Mouse (Mus musculus): ENCODE results near the gene Smc5. TPM values are rescaled to one million over a fixed set of nuclear protein-coding genes. Genes with fewer than 3 reads are reported as not detected.

Smc5 gene
- polyA plus RNA-seq, 1 experiment: 2.8 TPM

- Histone ChIP-seq H3K27me3 (replicated peaks) (no peaks in the 10 kb centered on the region), H3K36me3 (replicated peaks; ENCODE audit: low read length) (peaks cover 50% of the 10 kb centered on the region), H3K4me1 (peaks cover 7% of the 10 kb centered on the region; the same call in 1 of the 2 replicates), H3K4me3 (replicated peaks) (no peak overlapping the region), H3K9me3 (peaks cover 16% of the 10 kb centered on the region)
- TF ChIP-seq FLI1 (IDR thresholded peaks at IDR 0.05; ENCODE audit: low read length) (no peak), GATA1 (IDR thresholded peaks at IDR 0.05; ENCODE audit: borderline replicate concordance, low read length) (no peak)
Observed at GRCm38 (mm10) chr19:23170476-23170875, 103.2 kb downstream of the Smc5 start.

DNA sequence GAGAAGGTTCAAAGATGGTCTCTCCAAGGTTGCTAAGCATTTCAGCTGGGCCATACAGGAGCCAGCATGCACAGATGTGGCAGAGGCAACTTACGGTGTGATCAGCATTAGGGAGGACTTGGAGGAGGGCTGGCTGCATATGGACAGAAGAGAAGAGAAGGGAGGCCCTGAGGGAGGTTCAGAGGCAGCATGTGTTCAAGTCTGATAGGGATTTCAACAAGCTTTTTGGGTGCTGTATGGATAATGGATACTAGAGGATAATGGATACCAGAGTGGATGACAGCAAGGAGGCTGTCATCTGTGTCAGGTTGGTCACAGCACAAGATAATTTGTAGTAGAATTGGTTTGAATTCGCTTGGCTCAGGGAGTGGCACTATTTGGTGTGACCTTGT lies 104.0 kb downstream of the Smc5 start:
- H3K36me3 ChIP-seq (replicated peaks; ENCODE audit: low read length): peaks cover 58% of the 10 kb centered on the region
- peaks cover 16% of the 10 kb centered on the region for H3K9me3 ChIP-seq
- TF ChIP-seq GATA1 (IDR thresholded peaks at IDR 0.05; ENCODE audit: borderline replicate concordance, low read length) (no peak), FLI1 (IDR thresholded peaks at IDR 0.05; ENCODE audit: low read length) (no peak)
- no peaks in the 10 kb centered on the region for H3K27me3 ChIP-seq (replicated peaks)
- 0 out of 2 replicates have a peak, but pooled peaks cover 5% of the 10 kb centered on the region for H3K4me1 ChIP-seq
- no peak overlapping the region for H3K4me3 ChIP-seq (replicated peaks)

GRCm38 (mm10) chr19:23168899-23169658 lies 104.6 kb downstream of the Smc5 start:
- H3K36me3 ChIP-seq (replicated peaks; ENCODE audit: low read length): peaks cover 64% of the 10 kb centered on the region
- H3K4me3 ChIP-seq (replicated peaks): no peak overlapping the region
- H3K9me3 ChIP-seq: peaks cover 16% of the 10 kb centered on the region
- no peaks in the 10 kb centered on the region for H3K27me3 ChIP-seq (replicated peaks)
- H3K4me1 ChIP-seq: 0 out of 2 replicates have a peak, but pooled peaks cover 8% of the 10 kb centered on the region
- TF ChIP-seq GATA1 (IDR thresholded peaks at IDR 0.05; ENCODE audit: borderline replicate concordance, low read length) (no peak), FLI1 (IDR thresholded peaks at IDR 0.05; ENCODE audit: low read length) (no peak)

DNA sequence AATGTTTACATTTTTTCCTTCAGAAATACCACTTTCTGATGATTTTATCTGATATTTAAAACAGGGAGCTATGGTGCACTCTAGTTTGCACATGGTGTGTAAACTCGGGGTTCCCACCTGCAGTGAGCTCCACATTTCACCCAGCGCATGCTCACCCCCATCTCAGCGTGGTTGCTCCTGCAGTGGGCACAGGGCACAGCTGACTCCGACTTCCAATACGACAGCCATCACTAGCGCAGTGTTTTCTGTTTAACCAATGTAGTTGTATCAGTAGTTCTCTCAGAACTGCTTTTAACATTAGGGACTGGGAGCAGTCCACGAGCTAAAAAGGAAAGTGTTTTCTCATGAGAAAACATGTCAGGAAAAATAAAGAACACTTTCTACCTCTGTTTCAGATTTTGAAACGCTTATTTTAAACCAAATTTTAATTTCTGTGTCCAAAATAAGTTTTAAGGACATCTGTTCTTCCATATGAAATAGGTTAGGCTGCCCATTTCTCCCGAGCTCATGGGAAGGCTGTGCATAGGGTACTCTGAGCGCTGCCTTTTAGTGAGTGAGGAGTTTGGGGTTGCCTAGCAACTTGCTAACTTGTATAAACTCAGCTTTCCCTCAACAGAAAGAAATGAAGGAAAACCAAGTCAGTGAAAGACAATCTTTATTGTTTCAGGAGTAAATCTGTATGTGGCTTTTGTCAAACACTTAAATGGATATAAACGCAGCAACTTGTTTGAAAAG lies 107.0 kb downstream of the Smc5 start:
- H3K27me3 ChIP-seq (replicated peaks): no peaks in the 10 kb centered on the region
- TF ChIP-seq GATA1 (IDR thresholded peaks at IDR 0.05; ENCODE audit: borderline replicate concordance, low read length): no peak
- no peak for TF ChIP-seq FLI1 (IDR thresholded peaks at IDR 0.05; ENCODE audit: low read length)
- H3K4me1 ChIP-seq: peaks cover 26% of the 10 kb centered on the region
- H3K9me3 ChIP-seq: peaks cover 14% of the 10 kb centered on the region
- peaks cover 84% of the 10 kb centered on the region for H3K36me3 ChIP-seq (replicated peaks; ENCODE audit: low read length)
- H3K4me3 ChIP-seq (replicated peaks): no peak overlapping the region

- H3K4me1 ChIP-seq: peaks cover 35% of the 10 kb centered on the region
- H3K9me3 ChIP-seq: peaks cover 4% of the 10 kb centered on the region
- H3K36me3 ChIP-seq (replicated peaks; ENCODE audit: low read length): peaks cover 87% of the 10 kb centered on the region
- no peak for TF ChIP-seq GATA1 (IDR thresholded peaks at IDR 0.05; ENCODE audit: borderline replicate concordance, low read length)
- TF ChIP-seq FLI1 (IDR thresholded peaks at IDR 0.05; ENCODE audit: low read length): no peak
- no peak overlapping the region for H3K4me3 ChIP-seq (replicated peaks)
- H3K27me3 ChIP-seq (replicated peaks): no peaks in the 10 kb centered on the region
Observed at GRCm38 (mm10) chr19:23164651-23165240, 109.0 kb downstream of the Smc5 start.

GRCm38 (mm10) chr19:23163361-23163760 lies 110.3 kb downstream of the Smc5 start:
- Histone ChIP-seq H3K4me1 (peaks cover 44% of the 10 kb centered on the region), H3K4me3 (replicated peaks) (no peak overlapping the region), H3K36me3 (replicated peaks; ENCODE audit: low read length) (peaks cover 85% of the 10 kb centered on the region), H3K27me3 (replicated peaks) (no peaks in the 10 kb centered on the region), H3K9me3 (no peaks in the 10 kb centered on the region)
- no peak for TF ChIP-seq GATA1 (IDR thresholded peaks at IDR 0.05; ENCODE audit: borderline replicate concordance, low read length)
- TF ChIP-seq FLI1 (IDR thresholded peaks at IDR 0.05; ENCODE audit: low read length): no peak

DNA sequence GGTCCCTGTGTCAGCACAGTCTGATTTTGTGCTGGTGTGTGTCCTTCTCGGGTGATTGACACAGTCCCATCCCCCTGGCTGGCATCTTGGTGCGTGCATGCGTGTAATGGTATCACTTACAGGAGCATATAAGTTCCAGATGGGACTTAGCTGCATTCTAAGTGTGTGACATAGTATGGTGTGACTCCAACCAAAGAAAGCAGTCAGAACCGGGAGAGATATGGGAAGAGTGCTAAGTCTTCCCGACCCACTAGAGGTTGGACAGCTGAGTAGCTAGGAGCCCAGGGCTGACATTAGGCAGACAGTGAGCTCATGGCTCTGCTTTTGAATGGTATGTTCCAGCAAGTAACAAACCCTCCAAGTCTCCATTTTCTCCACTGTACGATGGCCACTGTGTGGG lies 110.8 kb downstream of the Smc5 start:
- Histone ChIP-seq H3K27me3 (replicated peaks) (no peaks in the 10 kb centered on the region), H3K36me3 (replicated peaks; ENCODE audit: low read length) (peaks cover 81% of the 10 kb centered on the region), H3K4me1 (peaks cover 41% of the 10 kb centered on the region), H3K9me3 (no peaks in the 10 kb centered on the region), H3K4me3 (replicated peaks) (peak overlapping the region; percentile 35)
- TF ChIP-seq GATA1 (IDR thresholded peaks at IDR 0.05; ENCODE audit: borderline replicate concordance, low read length) (no peak), FLI1 (IDR thresholded peaks at IDR 0.05; ENCODE audit: low read length) (no peak)

GRCm38 (mm10) chr19:23162387-23162809 lies 111.3 kb downstream of the Smc5 start:
- no peaks in the 10 kb centered on the region for H3K27me3 ChIP-seq (replicated peaks)
- peaks cover 79% of the 10 kb centered on the region for H3K36me3 ChIP-seq (replicated peaks; ENCODE audit: low read length)
- peaks cover 41% of the 10 kb centered on the region for H3K4me1 ChIP-seq
- H3K9me3 ChIP-seq: no peaks in the 10 kb centered on the region
- peak overlapping the region; percentile 35 for H3K4me3 ChIP-seq (replicated peaks)
- TF ChIP-seq FLI1 (IDR thresholded peaks at IDR 0.05; ENCODE audit: low read length) (no peak), GATA1 (IDR thresholded peaks at IDR 0.05; ENCODE audit: borderline replicate concordance, low read length) (no peak)

DNA sequence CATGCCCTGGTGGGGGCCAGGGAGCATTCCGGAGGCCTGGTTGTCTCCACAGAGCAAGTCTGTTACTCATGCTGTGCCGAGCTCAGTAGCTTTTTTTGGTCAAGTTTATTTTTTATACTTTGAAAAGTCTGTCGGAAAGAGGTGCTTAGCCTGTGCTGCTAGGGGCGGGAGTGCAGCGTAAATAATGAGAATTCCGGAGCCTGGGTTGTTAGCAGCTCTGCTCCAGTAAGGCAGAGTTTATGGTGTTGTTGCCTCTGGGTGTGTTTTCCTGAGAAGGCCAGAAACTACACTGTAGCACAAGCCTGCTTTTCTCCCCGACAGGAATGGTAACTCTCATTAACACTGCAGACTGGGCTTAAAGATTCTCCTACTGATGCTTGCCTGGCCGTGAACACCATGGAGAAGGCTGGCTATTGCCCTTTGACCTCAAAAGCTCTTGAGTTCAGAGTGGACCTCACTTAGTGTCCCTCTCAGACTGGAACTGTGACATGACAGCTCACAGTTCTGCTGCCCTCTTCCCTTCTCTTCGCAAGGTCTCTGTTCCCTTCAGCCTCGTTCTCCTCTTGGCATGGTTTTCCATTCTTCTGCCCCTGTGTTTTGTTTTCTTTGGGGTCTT lies 113.8 kb downstream of the Smc5 start:
- TF ChIP-seq FLI1 (IDR thresholded peaks at IDR 0.05; ENCODE audit: low read length) (no peak), GATA1 (IDR thresholded peaks at IDR 0.05; ENCODE audit: borderline replicate concordance, low read length) (no peak)
- Histone ChIP-seq H3K4me1 (peaks cover 43% of the 10 kb centered on the region), H3K36me3 (replicated peaks; ENCODE audit: low read length) (peaks cover 64% of the 10 kb centered on the region), H3K9me3 (no peaks in the 10 kb centered on the region), H3K4me3 (replicated peaks) (no peak overlapping the region), H3K27me3 (replicated peaks) (no peaks in the 10 kb centered on the region)

Other genes starting within 250 kb of the Smc5 start
- gene Klf9, start 132.7 kb downstream of the Smc5 start, polyA plus RNA-seq (2012; ENCODE audit: insufficient read depth, low replicate concordance): 4.7 and 12.2 TPM in 2 replicates
- gene Mamdc2, start 174.5 kb upstream of the Smc5 start, polyA plus RNA-seq (2012; ENCODE audit: insufficient read depth, low replicate concordance): 0.28 TPM in 1 of 2 replicates, not detected in the other

Measured in megakaryocyte, embryonic 14.5 days (primary cell).